Mouse (Mus musculus) kidney, embryonic 16.5 days (tissue): Measurements from ENCODE around the gene Cers1. TPM values are rescaled to one million over a fixed set of nuclear protein-coding genes. Genes with fewer than 3 reads are reported as not detected.

ENCODE experiments used
- ATAC-seq: fragments of 200-750 bp; cut with Nextera tagmentation; 2 replicates; pipeline ENCODE4 v1.8.0; 2017; ENCODE audit warnings: moderate TSS enrichment; ENCODE audit not compliant: low FRiP score, low TSS enrichment
- H3K27ac ChIP-seq: fragments of 300-500 bp; sonication (generic); 2 replicates; pipeline ENCODE4 v1.5.1; 2014; ENCODE audit warnings: low read length
- H3K27me3 ChIP-seq: fragments of 300-500 bp; sonication (generic); 2 replicates; pipeline ENCODE4 v1.6.1; 2014; ENCODE audit warnings: low read length, control low read depth, mixed read lengths; ENCODE audit not compliant: insufficient read depth
- H3K36me3 ChIP-seq: fragments of 300-500 bp; sonication (generic); 2 replicates; pipeline ENCODE4 v1.6.1; 2014; ENCODE audit warnings: low read length, control low read depth, mixed read lengths; ENCODE audit not compliant: insufficient read depth
- H3K4me1 ChIP-seq: fragments of 300-500 bp; sonication (generic); 2 replicates; pipeline ENCODE4 v1.6.1; 2014; ENCODE audit warnings: low read length, control low read depth, mixed read lengths; ENCODE audit not compliant: insufficient read depth
- H3K4me2 ChIP-seq: fragments of 300-500 bp; sonication (generic); replicated peaks from 2 replicates; pipeline ENCODE4 v1.6.1; 2014; ENCODE audit warnings: low read depth, low read length
- H3K4me3 ChIP-seq: fragments of 300-500 bp; sonication (generic); 2 replicates; pipeline ENCODE4 v1.5.1; 2014; ENCODE audit warnings: mild to moderate bottlenecking, low read length
- H3K9ac ChIP-seq: fragments of 300-500 bp; sonication (generic); replicated peaks from 2 replicates; pipeline ENCODE4 v1.6.1; 2014; ENCODE audit warnings: low read length
- H3K9me3 ChIP-seq: fragments of 300-500 bp; sonication (generic); 2 replicates; pipeline ENCODE4 v1.6.1; 2016; ENCODE audit warnings: low read length, control low read depth
- WGBS: fragments of 180-500 bp; shearing (Covaris S2); extraction: QIAGEN DNeasy Blood & Tissue Kit; methylation state at CpG from one replicate; pipeline ENCODE4 v1.1.7; 2014; 5-methylcytosine and 5-hydroxymethylcytosine counted together
- polyA plus RNA-seq: library from polyadenylated mRNA; unstranded; fragments of >200 nt; fragmentation: Nextera tagmentation; extraction: Ambion mirVana; gene quantifications from 2 replicates; pipeline ENCODE4 v1.2.1, GENCODE M21; 2015

Cers1 gene
- 2.5 and 2.7 TPM in 2 replicates for polyA plus RNA-seq

DNA sequence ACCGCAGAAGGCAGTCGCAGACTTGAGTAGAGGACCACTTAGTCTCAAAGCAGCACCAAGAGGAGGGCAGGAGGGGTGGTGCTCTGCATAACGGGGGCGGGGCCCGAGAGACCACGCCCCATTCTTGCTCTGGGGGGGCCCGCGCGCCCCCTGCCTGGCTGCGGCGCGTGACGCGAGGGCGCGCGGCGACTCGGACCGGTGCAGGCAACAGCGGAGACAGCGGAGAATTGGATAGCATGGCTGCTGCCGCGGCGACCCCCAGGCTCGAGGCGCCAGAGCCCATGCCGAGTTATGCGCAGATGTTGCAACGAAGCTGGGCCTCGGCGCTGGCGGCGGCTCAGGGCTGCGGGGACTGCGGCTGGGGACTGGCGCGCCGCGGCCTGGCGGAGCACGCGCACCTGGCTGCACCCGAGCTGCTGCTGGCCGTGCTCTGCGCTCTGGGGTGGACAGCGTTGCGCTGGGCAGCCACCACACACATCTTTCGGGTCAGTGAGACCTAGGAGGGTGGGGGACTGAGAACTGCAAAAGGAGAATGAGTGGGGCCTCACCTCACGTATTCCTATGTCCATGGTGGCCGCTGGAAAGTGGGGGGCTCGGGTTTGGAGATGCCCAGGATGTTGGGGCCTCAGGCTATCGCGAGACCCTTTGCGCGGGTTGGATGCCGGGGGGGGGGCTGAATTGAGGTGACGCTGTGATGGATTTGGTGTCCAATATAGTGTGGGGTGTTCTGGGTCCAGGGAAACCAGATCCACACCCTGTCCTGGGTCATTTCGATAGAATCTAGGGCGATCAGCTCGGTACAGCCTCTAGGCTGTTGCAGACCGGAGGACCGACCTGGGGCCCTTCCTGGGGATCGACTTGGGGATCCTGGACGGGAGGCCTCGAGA lies at the start of gene Cers1:
Gene Cers1 (plus strand): TSS at position 152 of the 887 bp plus-strand sequence.
- H3K4me1 ChIP-seq, result peaks cover 24% of the 10 kb centered on the region
- H3K27me3 ChIP-seq, result no peaks in the 10 kb centered on the region
- no peak within 1 kb of the TSS for H3K27ac ChIP-seq
- H3K36me3 ChIP-seq, result peaks cover 26% of the 10 kb centered on the region
- peak within 1 kb of the TSS; percentile 65 for H3K9ac ChIP-seq
- peak within 1 kb of the TSS; percentile 57 for H3K4me3 ChIP-seq
- WGBS, result 2% methylated on average over 66 of the region's 66 CpGs
- peak within 1 kb of the TSS; percentile 77 for H3K4me2 ChIP-seq
- ATAC-seq, result peak; percentile 64
- no peaks in the 10 kb centered on the region for H3K9me3 ChIP-seq

DNA sequence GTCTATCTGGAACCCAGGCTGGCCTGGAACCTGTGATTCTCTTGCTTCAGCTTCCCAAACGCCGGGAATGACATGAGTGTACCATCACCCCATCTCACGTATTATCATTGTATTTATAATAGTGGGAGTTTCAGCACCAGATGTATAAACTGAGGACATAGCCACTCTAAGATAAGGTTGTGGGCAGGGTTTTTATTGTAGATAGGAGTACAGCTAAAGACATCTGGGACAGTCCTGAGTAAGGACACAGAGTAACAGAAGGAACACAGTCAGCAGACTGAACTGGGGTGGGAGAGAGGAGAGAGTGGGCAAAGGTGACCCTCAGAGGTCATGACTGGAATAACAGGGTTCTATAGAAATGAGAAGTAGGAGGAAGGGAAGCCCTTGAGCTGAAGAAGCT lies 47.9 kb upstream of the Cers1 start:
- H3K4me2 ChIP-seq, result no peak overlapping the region
- no peak overlapping the region for H3K4me3 ChIP-seq
- H3K4me1 ChIP-seq, result peaks cover under 1% of the 10 kb centered on the region; the same call in 1 of the 2 replicates
- peaks cover 22% of the 10 kb centered on the region for H3K36me3 ChIP-seq
- ATAC-seq, result no peak
- WGBS, result 83% methylated on average over 3 of the region's 3 CpGs
- H3K27ac ChIP-seq, result no peak overlapping the region
- no peaks in the 10 kb centered on the region for H3K9me3 ChIP-seq
- H3K27me3 ChIP-seq, result no peaks in the 10 kb centered on the region
- H3K9ac ChIP-seq, result no peak overlapping the region

- H3K9me3 ChIP-seq, result no peaks in the 10 kb centered on the region
- H3K27me3 ChIP-seq, result no peaks in the 10 kb centered on the region
- H3K9ac ChIP-seq, result no peak overlapping the region
- no peak overlapping the region for H3K4me2 ChIP-seq
- ATAC-seq, result no peak
- no peak overlapping the region for H3K4me3 ChIP-seq
- WGBS, result 76% methylated on average over 5 of the region's 5 CpGs
- H3K36me3 ChIP-seq, result peaks cover 15% of the 10 kb centered on the region
- no peak overlapping the region for H3K27ac ChIP-seq
- H3K4me1 ChIP-seq, result peaks cover 6% of the 10 kb centered on the region; the same call in 1 of the 2 replicates
These were observed 47.3 kb upstream of the Cers1 start for GRCm38 (mm10) chr8:70268311-70268710.

DNA sequence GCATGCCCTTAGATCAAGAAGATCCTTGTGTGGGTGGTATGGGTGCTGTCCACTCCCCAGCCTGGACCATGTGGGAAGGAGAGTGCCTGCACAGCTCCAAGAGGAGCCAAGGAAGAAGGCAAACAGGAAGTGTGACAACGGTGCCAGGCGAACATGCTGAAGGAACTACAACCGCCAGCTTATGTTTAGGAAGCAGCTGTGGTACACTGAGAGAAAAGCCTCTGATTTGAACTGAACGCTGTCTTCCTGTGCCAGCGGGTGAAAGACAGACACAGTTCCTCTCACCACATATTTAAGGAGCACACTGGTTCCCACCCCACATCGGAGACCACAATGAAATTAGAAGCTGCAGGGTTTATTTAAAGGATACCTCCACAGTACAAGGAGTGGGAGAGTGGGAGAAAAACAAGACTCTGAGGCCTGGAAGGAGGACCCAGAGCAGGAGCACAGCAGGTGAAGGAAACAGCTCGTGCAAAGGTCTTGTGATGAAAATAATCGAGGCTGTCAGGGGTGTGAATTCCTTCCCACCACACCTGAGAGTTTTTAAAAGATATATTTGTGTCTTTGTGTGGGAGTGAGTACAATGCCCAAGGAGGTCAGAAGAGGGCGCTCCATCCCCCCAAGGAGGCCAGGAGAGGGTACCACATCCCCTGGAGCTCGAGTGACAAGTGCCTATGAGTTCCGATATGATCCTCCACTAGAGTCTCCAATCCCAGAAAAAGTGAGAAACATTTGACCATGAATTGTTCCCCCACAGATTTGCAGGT lies 46.6 kb upstream of the Cers1 start:
- Histone ChIP-seq H3K4me3 (no peak overlapping the region), H3K27me3 (no peaks in the 10 kb centered on the region), H3K27ac (no peak overlapping the region), H3K4me1 (peaks cover 6% of the 10 kb centered on the region; the same call in 1 of the 2 replicates), H3K4me2 (no peak overlapping the region), H3K9me3 (no peaks in the 10 kb centered on the region), H3K9ac (no peak overlapping the region), H3K36me3 (peaks cover 9% of the 10 kb centered on the region)
- no peak for ATAC-seq
- 52% methylated on average over 11 of the region's 11 CpGs for WGBS

DNA sequence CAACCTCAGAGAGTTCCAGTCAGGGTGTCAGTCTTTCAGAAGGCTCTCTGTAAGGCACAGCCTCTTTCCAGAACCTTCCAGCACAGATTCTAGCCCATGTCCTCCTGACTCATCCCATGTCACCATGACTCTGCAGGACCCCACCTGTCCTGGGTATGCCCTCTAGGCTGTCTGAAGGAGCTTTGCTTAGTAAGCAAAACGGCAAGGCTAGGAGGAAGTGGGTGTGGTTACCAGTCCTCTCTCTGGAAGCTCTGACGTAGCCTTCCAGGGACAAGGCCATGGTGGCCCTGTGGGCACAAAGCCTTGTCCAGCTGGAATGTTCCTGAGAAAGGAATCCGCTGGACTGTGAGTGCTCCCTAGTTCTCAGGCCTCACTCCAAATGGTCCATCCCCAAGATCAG lies 42.6 kb upstream of the Cers1 start:
- Histone ChIP-seq H3K9me3 (no peaks in the 10 kb centered on the region), H3K36me3 (no peaks in the 10 kb centered on the region), H3K9ac (no peak overlapping the region; the same call in 1 of the 2 replicates), H3K4me1 (peaks cover 7% of the 10 kb centered on the region), H3K4me2 (no peak overlapping the region), H3K27ac (peak overlapping the region; percentile 35; the same call in 1 of the 2 replicates), H3K4me3 (no peak overlapping the region), H3K27me3 (no peaks in the 10 kb centered on the region)
- 46% methylated on average over 3 of the region's 3 CpGs for WGBS
- ATAC-seq, result peak; percentile 43; the same call in 1 of the 2 replicates

DNA sequence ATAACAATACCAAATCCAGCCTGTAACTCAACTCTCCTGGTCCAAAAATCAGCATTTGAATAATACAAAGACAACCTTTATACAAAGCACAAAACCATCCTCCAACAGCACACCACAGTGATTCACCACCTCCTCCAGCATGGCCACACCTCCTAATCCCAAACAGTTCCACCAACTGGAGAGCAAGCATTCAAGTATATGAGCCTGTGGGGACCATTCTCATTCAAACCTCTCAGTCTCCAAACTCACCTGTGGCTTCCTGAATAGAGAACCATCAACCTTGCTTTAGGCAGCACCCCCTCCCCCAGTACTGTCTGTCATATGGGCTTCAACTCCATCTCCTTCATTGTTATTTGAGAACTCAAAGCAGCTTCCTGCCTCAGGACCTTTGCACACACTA lies 41.2 kb upstream of the Cers1 start:
- H3K9me3 ChIP-seq, result no peaks in the 10 kb centered on the region
- no peak for ATAC-seq
- H3K9ac ChIP-seq, result no peak overlapping the region
- H3K27ac ChIP-seq, result no peak overlapping the region
- no peaks in the 10 kb centered on the region for H3K27me3 ChIP-seq
- no peak overlapping the region for H3K4me2 ChIP-seq
- H3K4me3 ChIP-seq, result no peak overlapping the region
- peaks cover 10% of the 10 kb centered on the region for H3K4me1 ChIP-seq
- no peaks in the 10 kb centered on the region for H3K36me3 ChIP-seq

- Histone ChIP-seq H3K4me2 (no peak overlapping the region), H3K27me3 (no peaks in the 10 kb centered on the region), H3K9ac (no peak overlapping the region), H3K4me3 (no peak overlapping the region), H3K4me1 (peaks cover 15% of the 10 kb centered on the region), H3K36me3 (no peaks in the 10 kb centered on the region), H3K27ac (peak overlapping the region; percentile 64; the same call in 1 of the 2 replicates), H3K9me3 (no peaks in the 10 kb centered on the region)
- WGBS, result 81% methylated on average over 3 of the region's 3 CpGs
- peak; percentile 64 for ATAC-seq
These were observed 39.1 kb upstream of the Cers1 start for GRCm38 (mm10) chr8:70276476-70276875.

- H3K4me2 ChIP-seq, result no peak overlapping the region
- H3K36me3 ChIP-seq, result no peaks in the 10 kb centered on the region
- peaks cover 15% of the 10 kb centered on the region for H3K4me1 ChIP-seq
- no peak overlapping the region for H3K4me3 ChIP-seq
- 50% methylated on average over 15 of the region's 15 CpGs for WGBS
- H3K27me3 ChIP-seq, result no peaks in the 10 kb centered on the region
- no peak overlapping the region for H3K27ac ChIP-seq
- no peak overlapping the region; the same call in 1 of the 2 replicates for H3K9ac ChIP-seq
- no peak for ATAC-seq
- no peaks in the 10 kb centered on the region for H3K9me3 ChIP-seq
These were observed 37.4 kb upstream of the Cers1 start for GRCm38 (mm10) chr8:70278175-70278574.

DNA sequence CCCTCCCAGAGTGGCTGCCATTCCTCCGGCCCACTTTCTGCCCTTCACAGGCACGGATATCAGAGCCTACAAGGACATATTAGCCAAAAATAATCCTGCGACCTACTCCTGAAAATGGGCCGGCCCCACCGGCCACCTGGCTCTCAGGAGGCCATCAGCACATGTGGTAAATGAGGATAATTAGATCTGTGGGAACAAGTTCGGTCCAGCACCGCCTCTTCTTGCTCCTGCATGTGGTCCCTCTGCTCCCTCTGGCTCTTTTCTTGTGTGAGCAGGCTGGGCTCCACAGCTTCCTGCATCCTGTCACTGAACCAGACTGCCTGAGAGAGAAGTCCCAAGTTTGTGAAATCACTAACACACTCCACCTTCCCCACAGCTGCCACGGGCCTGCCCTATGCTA lies 36.3 kb upstream of the Cers1 start:
- no peak for ATAC-seq
- H3K27me3 ChIP-seq, result no peaks in the 10 kb centered on the region
- no peak overlapping the region; the same call in 1 of the 2 replicates for H3K27ac ChIP-seq

More for the DNA sequence above, 36.3 kb upstream of the Cers1 start:
- H3K4me2 ChIP-seq, result no peak overlapping the region
- H3K9ac ChIP-seq, result no peak overlapping the region
- H3K4me1 ChIP-seq, result peaks cover 16% of the 10 kb centered on the region
- 53% methylated on average over 8 of the region's 8 CpGs for WGBS
- H3K36me3 ChIP-seq, result no peaks in the 10 kb centered on the region
- H3K9me3 ChIP-seq, result no peaks in the 10 kb centered on the region
- H3K4me3 ChIP-seq, result no peak overlapping the region
